Mouse (Mus musculus) stomach, postnatal 0 days (tissue): ENCODE measurements around the gene Atp5j2. TPM values are rescaled to one million over a fixed set of nuclear protein-coding genes. Genes with fewer than 3 reads are reported as not detected.

Source experiments
- ATAC-seq: fragments of 200-750 bp; cut with Nextera tagmentation; 2 replicates; pipeline ENCODE4 v1.8.0; 2017; ENCODE audit not compliant: low FRiP score, low TSS enrichment
- DNase-seq: peaks from one replicate; pipeline ENCODE4 v3.0.0-alpha.2; 2016; ENCODE audit warnings: low spot score
- H3K27ac ChIP-seq: fragments of 300-500 bp; sonication (generic); replicated peaks from 2 replicates; pipeline ENCODE4 v1.5.1; 2014; ENCODE audit warnings: mild to moderate bottlenecking, control low read depth
- H3K27me3 ChIP-seq: fragments of 300-500 bp; sonication (generic); 2 replicates; pipeline ENCODE4 v1.6.1; 2014; ENCODE audit warnings: low read length; ENCODE audit not compliant: control insufficient read depth, insufficient read depth
- H3K36me3 ChIP-seq: fragments of 300-500 bp; sonication (generic); 2 replicates; pipeline ENCODE4 v1.6.1; 2014; ENCODE audit warnings: low read length, mixed read lengths; ENCODE audit not compliant: control insufficient read depth, insufficient read depth
- H3K4me1 ChIP-seq: fragments of 300-500 bp; sonication (generic); replicated peaks from 2 replicates; pipeline ENCODE4 v1.6.1; 2014; ENCODE audit warnings: antibody characterized with exemption; ENCODE audit not compliant: control insufficient read depth, insufficient read depth
- H3K4me2 ChIP-seq: fragments of 300-500 bp; sonication (generic); replicated peaks from 2 replicates; pipeline ENCODE4 v1.6.1; 2014; ENCODE audit warnings: low read depth, mild to moderate bottlenecking, control low read depth, moderate library complexity
- H3K4me3 ChIP-seq: fragments of 300-500 bp; sonication (generic); 2 replicates; pipeline ENCODE4 v1.5.1; 2014; ENCODE audit warnings: low read depth, low read length, control low read depth
- H3K9ac ChIP-seq: fragments of 300-500 bp; sonication (generic); 2 replicates; pipeline ENCODE4 v1.6.1; 2014; ENCODE audit warnings: mild to moderate bottlenecking, low read length, control low read depth, mixed read lengths
- H3K9me3 ChIP-seq: fragments of 300-500 bp; sonication (generic); 2 replicates; pipeline ENCODE4 v1.6.1; 2016; ENCODE audit warnings: low read length; ENCODE audit not compliant: control insufficient read depth
- CTCF ChIP-seq: IDR thresholded peaks from 2 replicates; pipeline ENCODE4 v1.5.1; 2016; ENCODE audit warnings: antibody characterized with exemption, low read depth, mild to moderate bottlenecking, moderate library complexity
- EP300 ChIP-seq: optimal IDR thresholded peaks from 2 replicates; pipeline ENCODE3; 2016; ENCODE audit warnings: antibody characterized with exemption
- WGBS: fragments of 180-500 bp; shearing (Covaris S2); extraction: QIAGEN DNeasy Blood & Tissue Kit; methylation state at CpG from one replicate; pipeline ENCODE4 v1.1.7; 2014; 5-methylcytosine and 5-hydroxymethylcytosine counted together
- polyA plus RNA-seq: library from polyadenylated mRNA; unstranded; fragments of >200 nt; fragmentation: Nextera tagmentation; extraction: Ambion mirVana; gene quantifications from 2 replicates; pipeline ENCODE4 v1.2.1, GENCODE M21; 2015

Gene Atp5j2
- polyA plus RNA-seq, 1 experiment from 2014 or later = 646 TPM

GRCm38 (mm10) chr5:145201321-145201991, 9.6 kb upstream of the Atp5j2 start, which contains the start of gene Zkscan14:
TSS of gene Zkscan14 (minus strand) at chr5:145201868.
- peak; percentile 20; the same call in 1 of the 2 replicates for ATAC-seq
- Histone ChIP-seq H3K36me3 (no peaks in the 10 kb centered on the region), H3K27me3 (no peaks in the 10 kb centered on the region), H3K27ac (peak within 1 kb of the TSS; percentile 91), H3K9me3 (no peaks in the 10 kb centered on the region), H3K9ac (peak within 1 kb of the TSS; percentile 90), H3K4me3 (peak within 1 kb of the TSS; percentile 79), H3K4me2 (peak within 1 kb of the TSS; percentile 92), H3K4me1 (peaks cover 4% of the 10 kb centered on the region; the same call in 1 of the 2 replicates)
- 1% methylated on average over 37 of the region's 37 CpGs for WGBS
- peak; percentile 86 for DNase-seq
- TF ChIP-seq CTCF (peak; percentile 17), EP300 (no peak)

GRCm38 (mm10) chr5:145200387-145200786, 8.5 kb upstream of the Atp5j2 start:
- no peaks in the 10 kb centered on the region for H3K27me3 ChIP-seq
- ATAC-seq (no peak), DNase-seq (no peak)
- H3K4me2 ChIP-seq = peak overlapping the region; percentile 92; the same call in 1 of the 2 replicates
- WGBS = 69% methylated on average over 7 of the region's 7 CpGs
- H3K9me3 ChIP-seq = no peaks in the 10 kb centered on the region
- TF ChIP-seq CTCF (no peak), EP300 (no peak)
- no peak overlapping the region; the same call in 1 of the 2 replicates for H3K9ac ChIP-seq
- no peak overlapping the region for H3K27ac ChIP-seq
- no peak overlapping the region for H3K4me3 ChIP-seq
- H3K4me1 ChIP-seq = peaks cover 3% of the 10 kb centered on the region; the same call in 1 of the 2 replicates
- H3K36me3 ChIP-seq = 0 out of 2 replicates have a peak, but pooled peaks cover 5% of the 10 kb centered on the region

GRCm38 (mm10) chr5:145190875-145191798, 725 bp downstream of the Atp5j2 start:
- ATAC-seq (peak; percentile 93), DNase-seq (peak; percentile 95)
- under 1% methylated on average over 41 of the region's 41 CpGs for WGBS
- Histone ChIP-seq H3K4me3 (peak overlapping the region; percentile 76), H3K4me1 (peaks cover 5% of the 10 kb centered on the region; the same call in 1 of the 2 replicates), H3K4me2 (peak overlapping the region; percentile 86), H3K27ac (peak overlapping the region; percentile 93), H3K27me3 (no peaks in the 10 kb centered on the region), H3K9ac (peak overlapping the region; percentile 94), H3K36me3 (peaks cover 15% of the 10 kb centered on the region; the same call in 1 of the 2 replicates), H3K9me3 (no peaks in the 10 kb centered on the region)
- TF ChIP-seq EP300 (no peak), CTCF (no peak)

- no peak for TF ChIP-seq EP300
- no peak for TF ChIP-seq CTCF
- H3K9me3 ChIP-seq = no peaks in the 10 kb centered on the region
- ATAC-seq (no peak), DNase-seq (no peak)
- H3K4me2 ChIP-seq = peak overlapping the region; percentile 86
- H3K9ac ChIP-seq = peak overlapping the region; percentile 94
- peaks cover 5% of the 10 kb centered on the region; the same call in 1 of the 2 replicates for H3K4me1 ChIP-seq
- no peaks in the 10 kb centered on the region for H3K27me3 ChIP-seq
- peak overlapping the region; percentile 76 for H3K4me3 ChIP-seq
- peaks cover 10% of the 10 kb centered on the region; the same call in 1 of the 2 replicates for H3K36me3 ChIP-seq
- 26% methylated on average over 5 of the region's 5 CpGs for WGBS
- peak overlapping the region; percentile 93 for H3K27ac ChIP-seq
Measured at GRCm38 (mm10) chr5:145190373-145190772, 1.5 kb downstream of the Atp5j2 start.

- ATAC-seq (no peak), DNase-seq (no peak)
- TF ChIP-seq CTCF = no peak
- no peak for TF ChIP-seq EP300
- Histone ChIP-seq H3K36me3 (peaks cover 10% of the 10 kb centered on the region; the same call in 1 of the 2 replicates), H3K4me2 (no peak overlapping the region), H3K4me1 (peaks cover 5% of the 10 kb centered on the region; the same call in 1 of the 2 replicates), H3K9me3 (no peaks in the 10 kb centered on the region), H3K4me3 (no peak overlapping the region), H3K27me3 (no peaks in the 10 kb centered on the region), H3K9ac (no peak overlapping the region), H3K27ac (no peak overlapping the region)
- whole genome bisulfite sequencing = 79% methylated on average over 6 of the region's 6 CpGs
Measured at GRCm38 (mm10) chr5:145189416-145189815, 2.4 kb downstream of the Atp5j2 start.
